Mouse (Mus musculus) lung, adult 2 months (tissue): ENCODE data around the gene Ddx54.

Experiments
- CTCF ChIP-seq: fragments of 200-500 bp; IDR thresholded peaks from 2 replicates; pipeline ENCODE4 v1.5.1; 2011; ENCODE audit warnings: mild to moderate bottlenecking, low read length, control low read depth; ENCODE audit not compliant: insufficient read depth
- POLR2A ChIP-seq: fragments of 200-500 bp; IDR thresholded peaks from 2 replicates; pipeline ENCODE4 v1.6.1; 2011; ENCODE audit warnings: low read depth, mild to moderate bottlenecking, control low read depth, low read length, borderline replicate concordance; ENCODE audit errors: extremely low read depth

DNA sequence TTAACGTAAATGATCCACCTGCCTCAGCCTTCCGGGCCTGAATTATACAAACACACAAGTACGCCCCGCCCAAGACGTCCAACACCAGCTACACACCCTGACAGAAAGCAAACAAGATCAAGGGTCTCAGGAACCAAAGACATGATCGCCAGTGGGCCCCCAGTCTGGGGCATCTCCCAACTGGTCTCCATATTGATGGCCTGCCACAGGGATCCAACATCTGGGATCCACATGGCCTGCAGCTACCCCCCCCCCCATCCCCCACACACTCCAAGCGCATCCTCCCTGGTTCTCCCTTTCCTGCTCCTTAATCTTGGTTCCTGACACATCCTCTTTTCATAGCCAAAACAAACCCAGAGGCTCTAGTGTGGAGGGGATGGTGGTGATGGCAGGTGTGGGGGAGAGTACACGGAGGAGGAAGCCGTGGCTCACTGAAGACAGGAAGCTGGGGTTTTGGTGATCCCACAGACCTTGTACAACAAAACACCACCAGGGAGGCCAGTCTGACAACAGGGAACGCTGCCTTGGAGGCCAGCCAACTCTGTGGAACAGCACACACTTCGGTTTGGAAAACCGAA, 33.9 kb upstream of the Ddx54 start:
- no peak for TF ChIP-seq POLR2A
- no peak for TF ChIP-seq CTCF
